Mouse (Mus musculus) kidney, embryonic 16.5 days (tissue): Measurements from ENCODE around the gene Dok4. TPM values are rescaled to one million over a fixed set of nuclear protein-coding genes. Genes with fewer than 3 reads are reported as not detected.

ENCODE experiments used
- ATAC-seq: fragments of 200-750 bp; cut with Nextera tagmentation; 2 replicates; pipeline ENCODE4 v1.8.0; 2017; ENCODE audit warnings: moderate TSS enrichment; ENCODE audit not compliant: low FRiP score, low TSS enrichment
- H3K27ac ChIP-seq: fragments of 300-500 bp; sonication (generic); 2 replicates; pipeline ENCODE4 v1.5.1; 2014; ENCODE audit warnings: low read length
- H3K27me3 ChIP-seq: fragments of 300-500 bp; sonication (generic); 2 replicates; pipeline ENCODE4 v1.6.1; 2014; ENCODE audit warnings: low read length, control low read depth, mixed read lengths; ENCODE audit not compliant: insufficient read depth
- H3K36me3 ChIP-seq: fragments of 300-500 bp; sonication (generic); 2 replicates; pipeline ENCODE4 v1.6.1; 2014; ENCODE audit warnings: low read length, control low read depth, mixed read lengths; ENCODE audit not compliant: insufficient read depth
- H3K4me1 ChIP-seq: fragments of 300-500 bp; sonication (generic); 2 replicates; pipeline ENCODE4 v1.6.1; 2014; ENCODE audit warnings: low read length, control low read depth, mixed read lengths; ENCODE audit not compliant: insufficient read depth
- H3K4me2 ChIP-seq: fragments of 300-500 bp; sonication (generic); replicated peaks from 2 replicates; pipeline ENCODE4 v1.6.1; 2014; ENCODE audit warnings: low read depth, low read length
- H3K4me3 ChIP-seq: fragments of 300-500 bp; sonication (generic); 2 replicates; pipeline ENCODE4 v1.5.1; 2014; ENCODE audit warnings: mild to moderate bottlenecking, low read length
- H3K9ac ChIP-seq: fragments of 300-500 bp; sonication (generic); replicated peaks from 2 replicates; pipeline ENCODE4 v1.6.1; 2014; ENCODE audit warnings: low read length
- H3K9me3 ChIP-seq: fragments of 300-500 bp; sonication (generic); 2 replicates; pipeline ENCODE4 v1.6.1; 2016; ENCODE audit warnings: low read length, control low read depth
- WGBS: fragments of 180-500 bp; shearing (Covaris S2); extraction: QIAGEN DNeasy Blood & Tissue Kit; methylation state at CpG from one replicate; pipeline ENCODE4 v1.1.7; 2014; 5-methylcytosine and 5-hydroxymethylcytosine counted together
- polyA plus RNA-seq: library from polyadenylated mRNA; unstranded; fragments of >200 nt; fragmentation: Nextera tagmentation; extraction: Ambion mirVana; gene quantifications from 2 replicates; pipeline ENCODE4 v1.2.1, GENCODE M21; 2015

The Dok4 gene
- polyA plus RNA-seq, 1 experiment from 2014 or later = 39.3 TPM

- 86% methylated on average over 11 of the region's 11 CpGs for WGBS
- H3K27ac ChIP-seq = no peak overlapping the region
- H3K36me3 ChIP-seq = no peaks in the 10 kb centered on the region
- no peak overlapping the region for H3K4me3 ChIP-seq
- ATAC-seq = no peak
- peaks cover 1% of the 10 kb centered on the region; the same call in 1 of the 2 replicates for H3K4me1 ChIP-seq
- no peak overlapping the region for H3K4me2 ChIP-seq
- no peaks in the 10 kb centered on the region for H3K9me3 ChIP-seq
- no peak overlapping the region for H3K9ac ChIP-seq
- no peaks in the 10 kb centered on the region for H3K27me3 ChIP-seq
Observed at GRCm38 (mm10) chr8:94817933-94818332, 58.2 kb downstream of the Dok4 start.

- Histone ChIP-seq H3K4me2 (no peak overlapping the region), H3K4me1 (no peaks in the 10 kb centered on the region), H3K27me3 (no peaks in the 10 kb centered on the region), H3K4me3 (no peak overlapping the region), H3K9me3 (no peaks in the 10 kb centered on the region), H3K9ac (no peak overlapping the region), H3K36me3 (no peaks in the 10 kb centered on the region), H3K27ac (no peak overlapping the region)
- WGBS = 0% methylated on average over 1 of the region's 1 CpGs
- ATAC-seq = no peak
Observed at GRCm38 (mm10) chr8:94814556-94814955, 61.6 kb downstream of the Dok4 start.

Other genes starting within 250 kb of the Dok4 start
- gene Arl2bp, start 209.7 kb downstream of the Dok4 start, polyA plus RNA-seq = 133 and 135 TPM in 2 replicates
- 19.6 and 20.8 TPM in 2 replicates for gene Pllp, start 180.1 kb downstream of the Dok4 start, polyA plus RNA-seq
- gene Ccl22, start 130.7 kb downstream of the Dok4 start, polyA plus RNA-seq = not detected in 2 replicates
- gene Cx3cl1, start 104.3 kb downstream of the Dok4 start, polyA plus RNA-seq = 12.8 and 14.0 TPM in 2 replicates
- gene Ccl17, start 65.9 kb downstream of the Dok4 start, polyA plus RNA-seq = 0.57 TPM in 1 of 2 replicates, not detected in the other
- 100 and 110 TPM in 2 replicates for gene Coq9, start 38.0 kb downstream of the Dok4 start, polyA plus RNA-seq
- 125 and 131 TPM in 2 replicates for gene Ciapin1, start 38.0 kb downstream of the Dok4 start, polyA plus RNA-seq
- 157 and 179 TPM in 2 replicates for gene Polr2c, start 18.9 kb downstream of the Dok4 start, polyA plus RNA-seq
- 20.1 and 21.0 TPM in 2 replicates for gene Ccdc102a, start 41.8 kb upstream of the Dok4 start, polyA plus RNA-seq
- 0.05 and 0.08 TPM in 2 replicates for gene Adgrg5, start 47.4 kb upstream of the Dok4 start, polyA plus RNA-seq
- 66.2 and 67.8 TPM in 2 replicates for gene Adgrg1, start 98.4 kb upstream of the Dok4 start, polyA plus RNA-seq
- 5.0 and 5.1 TPM in 2 replicates for gene Adgrg3, start 141.4 kb upstream of the Dok4 start, polyA plus RNA-seq
- 0.05 TPM in 1 of 2 replicates, not detected in the other for gene Drc7, start 178.8 kb upstream of the Dok4 start, polyA plus RNA-seq
- 29.5 and 33.2 TPM in 2 replicates for gene Katnb1, start 204.9 kb upstream of the Dok4 start, polyA plus RNA-seq